Mouse (Mus musculus): ENCODE results near the gene Rgl2.
"Not testable (repeated sequence)": the region's sequence is repeated elsewhere in the genome, so short reads cannot be mapped to it uniquely, and the experiment has no call there.

GRCm38 (mm10) chr17:33884320-33884719, 45.0 kb upstream of the Rgl2 start:
- not testable (repeated sequence) for TF ChIP-seq CTCF (IDR thresholded peaks at IDR 0.05; ENCODE audit: low read depth, low read length); GATA1 (IDR thresholded peaks at IDR 0.05; ENCODE audit: borderline replicate concordance, low read length); TAL1 (conservative IDR thresholded peaks at IDR 0.05; ENCODE audit: low read depth, low read length); POLR2AphosphoS5 (IDR thresholded peaks at IDR 0.05; ENCODE audit: insufficient replicate concordance, low read depth, low read length); GATA2 (IDR thresholded peaks at IDR 0.05; ENCODE audit: borderline replicate concordance, low read depth, low read length)

All from G1E (cell line).